Mouse (Mus musculus) thymus, adult 2 months (tissue): ENCODE results near the gene Zpbp2.

Experiments used
- CTCF ChIP-seq: fragments of 200-500 bp; IDR thresholded peaks from 2 replicates; pipeline ENCODE4 v1.5.1; 2012; ENCODE audit warnings: mild to moderate bottlenecking, control low read depth, low read length, moderate library complexity, borderline replicate concordance; ENCODE audit not compliant: control insufficient read depth, poor library complexity, insufficient read depth; ENCODE audit errors: extremely low read depth
- POLR2A ChIP-seq: fragments of 200-500 bp; IDR thresholded peaks from 2 replicates; pipeline ENCODE4 v1.6.1; 2012; ENCODE audit warnings: mild to moderate bottlenecking, low read length, control low read depth, moderate library complexity; ENCODE audit not compliant: control insufficient read depth, poor library complexity, insufficient read depth; ENCODE audit errors: extremely low read depth

DNA sequence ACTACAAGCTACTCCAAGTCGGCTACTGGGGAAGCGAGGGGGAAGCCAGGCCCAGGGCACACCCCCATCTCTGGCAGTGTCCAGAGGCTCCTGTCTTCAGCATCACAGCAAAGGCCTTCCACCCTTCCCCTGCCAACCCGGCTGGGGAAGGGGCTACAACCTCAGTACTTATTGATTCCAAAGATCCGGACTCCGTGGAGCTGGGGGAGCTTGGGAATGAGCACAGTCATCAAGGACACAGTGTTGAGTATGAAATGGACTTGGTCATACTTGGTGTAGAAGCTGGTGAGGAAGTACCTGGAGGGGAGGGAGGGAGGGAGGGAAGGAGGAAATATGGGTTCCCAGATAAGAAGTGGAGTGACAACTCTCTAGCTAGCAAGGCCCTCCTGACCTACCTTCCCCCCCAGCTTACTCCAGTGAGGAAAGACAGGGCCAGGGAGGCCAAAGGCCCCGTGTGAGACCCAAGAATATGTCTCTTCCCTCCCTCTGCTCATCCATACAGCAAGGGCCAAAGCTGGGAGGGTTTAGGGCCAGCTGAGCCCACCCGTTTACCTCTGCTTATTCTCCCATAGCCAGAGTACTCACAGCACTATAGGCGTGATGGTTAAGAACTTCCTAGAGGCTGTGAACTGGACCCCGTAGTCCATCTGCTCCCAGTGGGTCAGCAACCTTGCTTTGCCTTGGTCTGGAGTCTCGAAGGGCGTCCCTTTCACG lies 31.8 kb downstream of the Zpbp2 start:
- TF ChIP-seq CTCF (no peak), POLR2A (no peak)
